ENCODE assay signal across 12 mouse cellular contexts in genomic region chr10:75555557-75555956, GRCm38 (mm10). TPM values are rescaled to one million over a fixed set of nuclear protein-coding genes. Genes with fewer than 3 reads are reported as not detected.
DNase-seq lines count a peak whose midpoint lies in the region; ATAC-seq lines count a peak whose summit lies in the region.
"Had no signal": no experiment of that assay in that cellular context is flagged by ENCODE, and none has a peak within 500 bp of the region (broad histone marks: within the 10 kb centered on the region; RNA-seq: fewer than 3 reads in every experiment).

No protein-coding gene starts in this region.

- H3K9me3 ChIP-seq in hindbrain, embryonic 10.5 days: no peaks in the 10 kb centered on the region
- no peaks in the 10 kb centered on the region for H3K9me3 ChIP-seq in hindbrain, embryonic 11.5 days (ENCODE audit: control insufficient read depth, low read length)
- no peaks in the 10 kb centered on the region for H3K9me3 ChIP-seq in embryonic facial prominence, embryonic 14.5 days (ENCODE audit: control insufficient read depth, low read length)
- no peaks in the 10 kb centered on the region for H3K9me3 ChIP-seq in limb, embryonic 10.5 days (replicated peaks)

- peak overlapping the region; percentile 59; the same call in 1 of the 2 replicates for H3K27ac ChIP-seq in hindbrain, embryonic 10.5 days
- H3K27ac ChIP-seq in hindbrain, embryonic 11.5 days (ENCODE audit: low read depth, low read length): no peak overlapping the region
- peak overlapping the region; percentile 39; the same call in 1 of the 2 replicates for H3K27ac ChIP-seq in embryonic facial prominence, embryonic 14.5 days (replicated peaks; ENCODE audit: low read depth, low read length)
- H3K27ac ChIP-seq in limb, embryonic 10.5 days: peak overlapping the region; percentile 56; the same call in 1 of the 2 replicates
- H3K27ac ChIP-seq: liver, embryonic 14.5 days had no signal

- H3K4me3 ChIP-seq in hindbrain, embryonic 10.5 days: no peak overlapping the region
- no peak overlapping the region for H3K4me3 ChIP-seq in hindbrain, embryonic 11.5 days (ENCODE audit: low read depth, low read length)
- H3K4me3 ChIP-seq in embryonic facial prominence, embryonic 14.5 days (ENCODE audit: low read depth, low read length): no peak overlapping the region
- H3K4me3 ChIP-seq in limb, embryonic 10.5 days: no peak overlapping the region

- 0 out of 2 replicates have a peak, but pooled peaks cover 7% of the 10 kb centered on the region for H3K36me3 ChIP-seq in hindbrain, embryonic 10.5 days
- no peaks in the 10 kb centered on the region for H3K36me3 ChIP-seq in hindbrain, embryonic 11.5 days (ENCODE audit: control insufficient read depth, insufficient read depth, low read length)
- H3K36me3 ChIP-seq in embryonic facial prominence, embryonic 14.5 days (ENCODE audit: control insufficient read depth, insufficient read depth, low read length): no peaks in the 10 kb centered on the region
- H3K36me3 ChIP-seq in limb, embryonic 10.5 days: no peaks in the 10 kb centered on the region

- peaks cover 57% of the 10 kb centered on the region for H3K4me1 ChIP-seq in hindbrain, embryonic 10.5 days (replicated peaks)
- H3K4me1 ChIP-seq in hindbrain, embryonic 11.5 days (replicated peaks; ENCODE audit: control insufficient read depth, insufficient read depth, low read length): 0 out of 2 replicates have a peak, but pooled peaks cover 2% of the 10 kb centered on the region
- H3K4me1 ChIP-seq in embryonic facial prominence, embryonic 14.5 days (ENCODE audit: control insufficient read depth, insufficient read depth, low read length): peaks cover 32% of the 10 kb centered on the region
- H3K4me1 ChIP-seq in limb, embryonic 10.5 days: peaks cover 48% of the 10 kb centered on the region

- peaks cover 38% of the 10 kb centered on the region for H3K27me3 ChIP-seq in hindbrain, embryonic 10.5 days (ENCODE audit: insufficient read depth, poor library complexity, severe bottlenecking)
- peaks cover 10% of the 10 kb centered on the region; the same call in 1 of the 2 replicates for H3K27me3 ChIP-seq in hindbrain, embryonic 11.5 days (ENCODE audit: control insufficient read depth, insufficient read depth, low read length)
- H3K27me3 ChIP-seq in embryonic facial prominence, embryonic 14.5 days (replicated peaks; ENCODE audit: control insufficient read depth, insufficient read depth, low read length): peaks cover 6% of the 10 kb centered on the region
- peaks cover 31% of the 10 kb centered on the region for H3K27me3 ChIP-seq in limb, embryonic 10.5 days (ENCODE audit: low read depth, poor library complexity, severe bottlenecking)
- H3K27me3 ChIP-seq: Patski had no signal

- H3K9ac ChIP-seq in hindbrain, embryonic 11.5 days (ENCODE audit: low read depth, low read length): no peak overlapping the region
- no peak overlapping the region for H3K9ac ChIP-seq in embryonic facial prominence, embryonic 14.5 days (ENCODE audit: low read depth, low read length)
- H3K9ac ChIP-seq: liver, embryonic 14.5 days had no signal

- H3K4me2 ChIP-seq in hindbrain, embryonic 11.5 days (replicated peaks; ENCODE audit: low read depth, low read length): no peak overlapping the region
- no peak overlapping the region for H3K4me2 ChIP-seq in embryonic facial prominence, embryonic 14.5 days (ENCODE audit: low read depth, low read length)

- no peak for ATAC-seq in hindbrain, embryonic 11.5 days (ENCODE audit: low FRiP score)
- ATAC-seq in embryonic facial prominence, embryonic 14.5 days (ENCODE audit: low read depth): no peak
- ATAC-seq: Patski had no signal

- WGBS in hindbrain, embryonic 10.5 days: 72% methylated on average over 6 of the region's 6 CpGs
- 80% methylated on average over 6 of the region's 6 CpGs for WGBS in hindbrain, embryonic 11.5 days
- 55% methylated on average over 6 of the region's 6 CpGs for WGBS in embryonic facial prominence, embryonic 14.5 days
- WGBS in limb, embryonic 10.5 days: 74% methylated on average over 6 of the region's 6 CpGs

- no peak for DNase-seq in hindbrain, embryonic 10.5 days (ENCODE audit: low spot score)
- no peak for DNase-seq in hindbrain, embryonic 11.5 days (ENCODE audit: low spot score)
- peak; percentile 51 for DNase-seq in MN1 (ENCODE audit: low spot score)
- DNase-seq in embryonic facial prominence, embryonic 14.5 days (ENCODE audit: low spot score): no peak
- DNase-seq in limb, embryonic 10.5 days (ENCODE audit: low spot score): no peak
- no peak for DNase-seq in gastrocnemius, adult 8-10 months (ENCODE audit: low spot score in 2 of 2)
- no peak for DNase-seq in adrenal gland, postnatal 4 days (ENCODE audit: low spot score in 2 of 2)
- DNase-seq: kidney, postnatal 36 days had no signal

RNA-seq across cellular contexts. Expression of gene Lrrc75b, which starts 4.6 kb away (rescaled TPM):
- 2.8 and 6.6 TPM in 2 replicates for polyA plus RNA-seq in hindbrain, embryonic 10.5 days (2016; fragmentation: Nextera tagmentation; extraction: Ambion mirVana)
- 4.8 and 6.2 TPM in 2 replicates for polyA plus RNA-seq in hindbrain, embryonic 11.5 days (2014; fragmentation: Nextera tagmentation; extraction: Ambion mirVana)
- polyA plus RNA-seq in embryonic facial prominence, embryonic 14.5 days (2014; fragmentation: Nextera tagmentation; extraction: Ambion mirVana): 5.7 and 7.9 TPM in 2 replicates
- polyA plus RNA-seq in limb, embryonic 10.5 days (2016; fragmentation: Nextera tagmentation; extraction: Ambion mirVana): 0.74 and 0.93 TPM in 2 replicates
- total RNA-seq in gastrocnemius, adult 8-10 months (2022): under 1 TPM in 1 of 4 experiments, not detected in 3; 0.07 TPM
- total RNA-seq in adrenal gland, postnatal 4 days (2021): 1 to 10 TPM; 1.8 to 4.0 TPM
- total RNA-seq: hematopoietic stem cell, adult 5-6 weeks; megakaryocyte-erythroid progenitor cell, adult 5-6 weeks had no signal

RNA-seq across cellular contexts. Expression of gene Ggt1, which starts 5.8 kb away (rescaled TPM):
- polyA plus RNA-seq in hindbrain, embryonic 10.5 days (2016; fragmentation: Nextera tagmentation; extraction: Ambion mirVana): 3.3 and 3.4 TPM in 2 replicates
- polyA plus RNA-seq in hindbrain, embryonic 11.5 days (2014; fragmentation: Nextera tagmentation; extraction: Ambion mirVana): 1.7 and 2.2 TPM in 2 replicates
- 0.39 and 1.4 TPM in 2 replicates for polyA plus RNA-seq in embryonic facial prominence, embryonic 14.5 days (2014; fragmentation: Nextera tagmentation; extraction: Ambion mirVana)
- polyA plus RNA-seq in limb, embryonic 10.5 days (2016; fragmentation: Nextera tagmentation; extraction: Ambion mirVana): 1.3 and 2.3 TPM in 2 replicates
- total RNA-seq in gastrocnemius, adult 8-10 months (2022): not detected
- 10 to 100 TPM in 1 of 2 experiments, 1 to 10 TPM in 1; 1.2 to 39.0 TPM for total RNA-seq in adrenal gland, postnatal 4 days (2021)

RNA-seq across cellular contexts. Expression of gene Ggt5, which starts 33.6 kb away (rescaled TPM):
- polyA plus RNA-seq in hindbrain, embryonic 10.5 days (2016; fragmentation: Nextera tagmentation; extraction: Ambion mirVana): 0.30 and 0.82 TPM in 2 replicates
- polyA plus RNA-seq in hindbrain, embryonic 11.5 days (2014; fragmentation: Nextera tagmentation; extraction: Ambion mirVana): 0.31 and 0.66 TPM in 2 replicates
- 3.1 and 3.9 TPM in 2 replicates for polyA plus RNA-seq in embryonic facial prominence, embryonic 14.5 days (2014; fragmentation: Nextera tagmentation; extraction: Ambion mirVana)
- polyA plus RNA-seq in limb, embryonic 10.5 days (2016; fragmentation: Nextera tagmentation; extraction: Ambion mirVana): 0.33 and 0.69 TPM in 2 replicates
- 1 to 10 TPM; 1.2 to 2.5 (median 2.0) TPM for total RNA-seq in gastrocnemius, adult 8-10 months (2022)
- total RNA-seq in adrenal gland, postnatal 4 days (2021): 10 to 100 TPM; 11.2 to 14.0 TPM
- polyA plus RNA-seq: Patski had no signal

RNA-seq across cellular contexts. Expression of gene Gucd1, which starts 37.8 kb away (rescaled TPM):
- 32.5 and 32.9 TPM in 2 replicates for polyA plus RNA-seq in hindbrain, embryonic 10.5 days (2016; fragmentation: Nextera tagmentation; extraction: Ambion mirVana)
- 26.7 and 29.8 TPM in 2 replicates for polyA plus RNA-seq in hindbrain, embryonic 11.5 days (2014; fragmentation: Nextera tagmentation; extraction: Ambion mirVana)
- 32.9 and 35.8 TPM in 2 replicates for polyA plus RNA-seq in embryonic facial prominence, embryonic 14.5 days (2014; fragmentation: Nextera tagmentation; extraction: Ambion mirVana)
- polyA plus RNA-seq in limb, embryonic 10.5 days (2016; fragmentation: Nextera tagmentation; extraction: Ambion mirVana): 26.1 and 32.3 TPM in 2 replicates
- total RNA-seq in gastrocnemius, adult 8-10 months (2022): 10 to 100 TPM; 46.7 to 68.3 (median 56.0) TPM
- total RNA-seq in adrenal gland, postnatal 4 days (2021): 10 to 100 TPM; 42.4 to 44.6 TPM

RNA-seq across cellular contexts. Expression of gene Snrpd3, which starts 38.2 kb away (rescaled TPM):
- 269 and 286 TPM in 2 replicates for polyA plus RNA-seq in hindbrain, embryonic 10.5 days (2016; fragmentation: Nextera tagmentation; extraction: Ambion mirVana)
- polyA plus RNA-seq in hindbrain, embryonic 11.5 days (2014; fragmentation: Nextera tagmentation; extraction: Ambion mirVana): 180 and 205 TPM in 2 replicates
- polyA plus RNA-seq in embryonic facial prominence, embryonic 14.5 days (2014; fragmentation: Nextera tagmentation; extraction: Ambion mirVana): 147 and 162 TPM in 2 replicates
- 255 and 295 TPM in 2 replicates for polyA plus RNA-seq in limb, embryonic 10.5 days (2016; fragmentation: Nextera tagmentation; extraction: Ambion mirVana)
- total RNA-seq in gastrocnemius, adult 8-10 months (2022): 10 to 100 TPM; 67.9 to 78.5 (median 70.7) TPM
- total RNA-seq in adrenal gland, postnatal 4 days (2021): 100 to 1,000 TPM; 114 to 124 TPM
